In genomic region chr11:98964616-98965415, GRCm38 (mm10) we compare ENCODE assay signal across 8 mouse cellular contexts. TPM values are rescaled to one million over a fixed set of nuclear protein-coding genes. Genes with fewer than 3 reads are reported as not detected.
DNase-seq lines count a peak whose midpoint lies in the region; ATAC-seq and TF ChIP-seq lines count a peak whose summit lies in the region.

No protein-coding gene starts in this region.

- 0 out of 2 replicates have a peak, but pooled peaks cover 3% of the 10 kb centered on the region for H3K79me2 ChIP-seq in CH12.LX (replicated peaks; ENCODE audit: control insufficient read depth, extremely low read depth, insufficient read depth, poor library complexity, severe bottlenecking)

- no peak for TF ChIP-seq POLR2A in CH12.LX (IDR thresholded peaks at IDR 0.05; ENCODE audit: low read depth, low read length)

- no peaks in the 10 kb centered on the region for H3K27me3 ChIP-seq in CH12.LX (replicated peaks)
- H3K27me3 ChIP-seq in forebrain, postnatal 0 days (ENCODE audit: insufficient read depth, low read length), result no peaks in the 10 kb centered on the region
- no peaks in the 10 kb centered on the region for H3K27me3 ChIP-seq in hindbrain, postnatal 0 days (ENCODE audit: insufficient read depth, low read length)
- peaks cover 26% of the 10 kb centered on the region for H3K27me3 ChIP-seq in midbrain, embryonic 11.5 days (ENCODE audit: control insufficient read depth, insufficient read depth, low read length)

- no peaks in the 10 kb centered on the region for H3K9me3 ChIP-seq in CH12.LX (replicated peaks; ENCODE audit: low read length)
- H3K9me3 ChIP-seq in forebrain, postnatal 0 days (ENCODE audit: low read length), result no peaks in the 10 kb centered on the region
- no peaks in the 10 kb centered on the region for H3K9me3 ChIP-seq in hindbrain, postnatal 0 days (ENCODE audit: low read length)
- no peaks in the 10 kb centered on the region for H3K9me3 ChIP-seq in midbrain, embryonic 11.5 days (ENCODE audit: control insufficient read depth, low read length)

- TF ChIP-seq EP300 in CH12.LX (IDR thresholded peaks at IDR 0.05; ENCODE audit: low read length), result no peak

- no peak for ATAC-seq in forebrain, postnatal 0 days
- no peak for ATAC-seq in hindbrain, postnatal 0 days
- no peak for ATAC-seq in midbrain, embryonic 11.5 days (ENCODE audit: low FRiP score)

- no peak for TF ChIP-seq CTCF in CH12.LX (conservative IDR thresholded peaks at IDR 0.05 in 1 of 2, IDR thresholded peaks at IDR 0.05 in 1 of 2; ENCODE audit: low read depth in 2 of 2, low read length in 2 of 2)
- no peak for TF ChIP-seq CTCF in forebrain, postnatal 0 days (IDR thresholded peaks at IDR 0.05; ENCODE audit: low read depth)
- TF ChIP-seq CTCF in hindbrain, postnatal 0 days (IDR thresholded peaks at IDR 0.05; ENCODE audit: low read depth), result no peak

- 29% methylated on average over 15 of the region's 15 CpGs for WGBS in forebrain, postnatal 0 days
- 19% methylated on average over 15 of the region's 15 CpGs for WGBS in hindbrain, postnatal 0 days
- WGBS in midbrain, embryonic 11.5 days, result 19% methylated on average over 15 of the region's 15 CpGs

- peak overlapping the region; percentile 45 for H3K9ac ChIP-seq in CH12.LX (ENCODE audit: insufficient read depth, low read depth)
- peak overlapping the region; percentile 14; the same call in 1 of the 2 replicates for H3K9ac ChIP-seq in forebrain, postnatal 0 days
- no peak overlapping the region for H3K9ac ChIP-seq in hindbrain, postnatal 0 days (replicated peaks; ENCODE audit: low read length)
- peak overlapping the region; percentile 54 for H3K9ac ChIP-seq in midbrain, embryonic 11.5 days (ENCODE audit: low read length)

- H3K36me3 ChIP-seq in CH12.LX (replicated peaks in 1 of 2; ENCODE audit: control insufficient read depth in 1 of 2, insufficient read depth in 1 of 2, low read length in 1 of 2), result peaks cover 24 to 56% of the 10 kb centered on the region in 2 experiments
- H3K36me3 ChIP-seq in forebrain, postnatal 0 days (ENCODE audit: insufficient read depth), result no peaks in the 10 kb centered on the region; the same call in 1 of the 2 replicates
- H3K36me3 ChIP-seq in hindbrain, postnatal 0 days (ENCODE audit: insufficient read depth, low read length), result no peaks in the 10 kb centered on the region
- no peaks in the 10 kb centered on the region for H3K36me3 ChIP-seq in midbrain, embryonic 11.5 days (ENCODE audit: control insufficient read depth, insufficient read depth, low read length)

- peaks cover 37 to 87% of the 10 kb centered on the region in 2 experiments for H3K4me1 ChIP-seq in CH12.LX (ENCODE audit: control insufficient read depth in 1 of 2, insufficient read depth in 2 of 2)
- H3K4me1 ChIP-seq in forebrain, postnatal 0 days (ENCODE audit: insufficient read depth), result peaks cover 60% of the 10 kb centered on the region
- H3K4me1 ChIP-seq in hindbrain, postnatal 0 days (ENCODE audit: insufficient read depth, low read length), result peaks cover 70% of the 10 kb centered on the region
- peaks cover 96% of the 10 kb centered on the region for H3K4me1 ChIP-seq in midbrain, embryonic 11.5 days (ENCODE audit: control insufficient read depth, insufficient read depth, low read length)

- no peak for TF ChIP-seq RAD21 in CH12.LX (IDR thresholded peaks at IDR 0.05; ENCODE audit: low read depth, low read length)

- peak overlapping the region; percentile 2 to 47 (median 43) for H3K4me3 ChIP-seq in CH12.LX (replicated peaks in 1 of 3; ENCODE audit: low read depth in 2 of 3, low read length in 2 of 3, poor library complexity in 1 of 3)
- no peak overlapping the region for H3K4me3 ChIP-seq in forebrain, postnatal 0 days (ENCODE audit: low read depth, low read length)
- no peak overlapping the region for H3K4me3 ChIP-seq in hindbrain, postnatal 0 days (ENCODE audit: low read length)
- peak overlapping the region; percentile 4; the same call in 1 of the 2 replicates for H3K4me3 ChIP-seq in midbrain, embryonic 11.5 days (ENCODE audit: low read depth, low read length)

- dilution Hi-C loops in CH12.LX (cut with MboI; ENCODE audit: extremely low pct_ligation_motif_present, extremely low pct_unique_long_range_greater_than_20kb, low sequenced_read_pairs), result no loop called here

- DNase-seq in CH12.LX (ENCODE audit: extremely low read depth) (no peak), adipocyte (ENCODE audit: low spot score) (peak; percentile 40)
- no peak for DNase-seq in forebrain, postnatal 0 days
- DNase-seq in hindbrain, postnatal 0 days (ENCODE audit: low spot score), result no peak
- DNase-seq in midbrain, embryonic 11.5 days (ENCODE audit: low spot score, missing footprints), result peak; percentile 90
- DNase-seq in Muller cell, postnatal 12 days (ENCODE audit: inconsistent ontology term), result no peak
- no peak for DNase-seq in right cerebral cortex, adult 2 months (ENCODE audit: low spot score in 2 of 2)
- no peak for DNase-seq in natural killer cell, adult 2 months (ENCODE audit: low spot score in 2 of 2)

- peak overlapping the region; percentile 90 for H3K4me2 ChIP-seq in CH12.LX (ENCODE audit: insufficient read depth, low read depth, poor library complexity, severe bottlenecking)
- peak overlapping the region; percentile 15; the same call in 1 of the 2 replicates for H3K4me2 ChIP-seq in forebrain, postnatal 0 days (ENCODE audit: low read depth)
- H3K4me2 ChIP-seq in hindbrain, postnatal 0 days (ENCODE audit: low read depth, low read length), result peak overlapping the region; percentile 98
- peak overlapping the region; percentile 34 for H3K4me2 ChIP-seq in midbrain, embryonic 11.5 days

- peak overlapping the region; percentile 55 for H3K27ac ChIP-seq in CH12.LX (ENCODE audit: insufficient read depth, low read depth)
- 0 out of 2 replicates have a peak overlapping the region, but pooled peaks have one; percentile 29 for H3K27ac ChIP-seq in forebrain, postnatal 0 days (ENCODE audit: low read depth, low read length)
- H3K27ac ChIP-seq in hindbrain, postnatal 0 days, result peak overlapping the region; percentile 28; the same call in 1 of the 2 replicates
- peak overlapping the region; percentile 10; the same call in 1 of the 2 replicates for H3K27ac ChIP-seq in midbrain, embryonic 11.5 days (ENCODE audit: low read depth, low read length)

- in situ Hi-C loops in CH12.LX (cut with MboI; ENCODE audit: low pct_ligation_motif_present, low pct_unique_long_range_greater_than_20kb, low sequenced_read_pairs), result no loop called here

TF ChIP-seq in CH12.LX, 34 proteins besides CTCF, POLR2A, EP300 and RAD21:
- TF ChIP-seq ETS1 (conservative IDR thresholded peaks at IDR 0.05; ENCODE audit: low read depth, low read length) (0 out of 2 replicates have a peak, but pooled peaks have one; percentile 11), BHLHE40 (IDR thresholded peaks at IDR 0.05; ENCODE audit: low read depth, low read length) (0 out of 2 replicates have a peak, but pooled peaks have one; percentile 16), CHD1 (IDR thresholded peaks at IDR 0.05; ENCODE audit: low read depth, low read length) (no peak), SIN3A (IDR thresholded peaks at IDR 0.05; ENCODE audit: low read length) (peak; percentile 51; the same call in 1 of the 2 replicates)
TF ChIP-seq in CH12.LX: peak in this region for 3.

RNA-seq across cellular contexts. Expression of gene Gjd3, which starts 18.0 kb away (rescaled TPM):
- total RNA-seq in CH12.LX (2012; rRNA removed) (0.47 and 0.50 TPM in 2 replicates), CH12.LX (2014; rRNA removed) (not detected in 2 replicates)
- not detected in 2 replicates for polyA plus RNA-seq in CH12.LX (2012; ENCODE audit: insufficient read length, low read depth)
- 1.2 and 1.4 TPM in 2 replicates for total RNA-seq in forebrain, postnatal 0 days (2014; rRNA removed)
- polyA plus RNA-seq in forebrain, postnatal 0 days (2015; fragmentation: Nextera tagmentation; extraction: Ambion mirVana), result 2.0 and 2.7 TPM in 2 replicates
- 0.75 and 5.0 TPM in 2 replicates for total RNA-seq in hindbrain, postnatal 0 days (2014; rRNA removed)
- polyA plus RNA-seq in hindbrain, postnatal 0 days (2015; fragmentation: Nextera tagmentation; extraction: Ambion mirVana), result 4.8 and 5.9 TPM in 2 replicates
- polyA plus RNA-seq in midbrain, embryonic 11.5 days (2014; fragmentation: Nextera tagmentation; extraction: Ambion mirVana), result not detected in 2 replicates

RNA-seq across cellular contexts. Expression of gene Rara, which starts 37.2 kb away (rescaled TPM):
- total RNA-seq in CH12.LX (2012; rRNA removed) (11.1 and 12.1 TPM in 2 replicates), CH12.LX (2014; rRNA removed) (2.7 and 4.5 TPM in 2 replicates)
- polyA plus RNA-seq in CH12.LX (2012; ENCODE audit: insufficient read length, low read depth), result 12.4 and 13.7 TPM in 2 replicates
- 11.6 and 15.2 TPM in 2 replicates for total RNA-seq in forebrain, postnatal 0 days (2014; rRNA removed)
- 9.5 and 10.7 TPM in 2 replicates for polyA plus RNA-seq in forebrain, postnatal 0 days (2015; fragmentation: Nextera tagmentation; extraction: Ambion mirVana)
- total RNA-seq in hindbrain, postnatal 0 days (2014; rRNA removed), result 16.9 and 19.2 TPM in 2 replicates
- 8.1 and 9.5 TPM in 2 replicates for polyA plus RNA-seq in hindbrain, postnatal 0 days (2015; fragmentation: Nextera tagmentation; extraction: Ambion mirVana)
- polyA plus RNA-seq in midbrain, embryonic 11.5 days (2014; fragmentation: Nextera tagmentation; extraction: Ambion mirVana), result 13.2 and 14.8 TPM in 2 replicates

RNA-seq across cellular contexts. Expression of gene Cdc6, which starts 57.2 kb away (rescaled TPM):
- 47.4 and 78.9 TPM in 2 replicates for total RNA-seq in CH12.LX (2012; rRNA removed)
- total RNA-seq in CH12.LX (2014; rRNA removed), result 93.7 and 99.3 TPM in 2 replicates
- polyA plus RNA-seq in CH12.LX (2012; ENCODE audit: insufficient read length, low read depth), result 81.3 and 91.9 TPM in 2 replicates
- 2.2 and 2.3 TPM in 2 replicates for total RNA-seq in forebrain, postnatal 0 days (2014; rRNA removed)
- 1.3 and 1.7 TPM in 2 replicates for polyA plus RNA-seq in forebrain, postnatal 0 days (2015; fragmentation: Nextera tagmentation; extraction: Ambion mirVana)
- total RNA-seq in hindbrain, postnatal 0 days (2014; rRNA removed), result 2.5 and 4.6 TPM in 2 replicates
- 3.0 and 3.4 TPM in 2 replicates for polyA plus RNA-seq in hindbrain, postnatal 0 days (2015; fragmentation: Nextera tagmentation; extraction: Ambion mirVana)
- 44.3 and 45.0 TPM in 2 replicates for polyA plus RNA-seq in midbrain, embryonic 11.5 days (2014; fragmentation: Nextera tagmentation; extraction: Ambion mirVana)

RNA-seq across cellular contexts. Expression of gene Top2a, which starts 59.2 kb away (rescaled TPM):
- 400 and 420 TPM in 2 replicates for total RNA-seq in CH12.LX (2012; rRNA removed)
- 385 and 423 TPM in 2 replicates for total RNA-seq in CH12.LX (2014; rRNA removed)
- polyA plus RNA-seq in CH12.LX (2012; ENCODE audit: insufficient read length, low read depth), result 422 and 444 TPM in 2 replicates
- total RNA-seq in forebrain, postnatal 0 days (2014; rRNA removed), result 30.2 and 40.7 TPM in 2 replicates
- 18.1 and 19.7 TPM in 2 replicates for polyA plus RNA-seq in forebrain, postnatal 0 days (2015; fragmentation: Nextera tagmentation; extraction: Ambion mirVana)
- 43.8 and 44.4 TPM in 2 replicates for total RNA-seq in hindbrain, postnatal 0 days (2014; rRNA removed)
- polyA plus RNA-seq in hindbrain, postnatal 0 days (2015; fragmentation: Nextera tagmentation; extraction: Ambion mirVana), result 34.2 and 39.1 TPM in 2 replicates
- 431 and 436 TPM in 2 replicates for polyA plus RNA-seq in midbrain, embryonic 11.5 days (2014; fragmentation: Nextera tagmentation; extraction: Ambion mirVana)

Comparison
In these comparisons a context has a peak if more than half of its experiments do, and no peak if none do; other contexts are left out.
1. DNase-seq: peak in adipocyte (single experiment) and midbrain, embryonic 11.5 days (single experiment); none in CH12.LX (single experiment), forebrain, postnatal 0 days (single experiment), hindbrain, postnatal 0 days (single experiment), Muller cell, postnatal 12 days (single experiment), right cerebral cortex, adult 2 months (0 of 2) and natural killer cell, adult 2 months (0 of 2).
2. H3K4me2 ChIP-seq: peak in every context shown above with its lines; median percentile 98 in hindbrain, postnatal 0 days; 90 in CH12.LX; 34 in midbrain, embryonic 11.5 days; 15 in forebrain, postnatal 0 days.
3. H3K4me3 ChIP-seq: peak in CH12.LX (3 of 3) and midbrain, embryonic 11.5 days (single experiment); none in forebrain, postnatal 0 days (single experiment) and hindbrain, postnatal 0 days (single experiment).
4. RNA of gene Cdc6, which starts 57.2 kb away (polyA plus RNA-seq): 81.3 to 91.9 TPM in CH12.LX and 44.3 to 45.0 TPM in midbrain, embryonic 11.5 days; 3.0 to 3.4 TPM in hindbrain, postnatal 0 days and 1.3 to 1.7 TPM in forebrain, postnatal 0 days; every median in the first group is over 10 times any median in the second.
5. Peak in every context shown above with its lines, with median percentiles within 50 percentile points of each other: H3K27ac ChIP-seq.